Mouse (Mus musculus) limb, embryonic 13.5 days (tissue): ENCODE measurements around the gene Prkcd. TPM values are rescaled to one million over a fixed set of nuclear protein-coding genes. Genes with fewer than 3 reads are reported as not detected.

Source experiments
- ATAC-seq: fragments of 200-750 bp; cut with Nextera tagmentation; 2 replicates; pipeline ENCODE4 v1.8.0; 2017; ENCODE audit warnings: low read depth, moderate number of reproducible peaks, moderate TSS enrichment; ENCODE audit not compliant: low FRiP score
- H3K27ac ChIP-seq: fragments of 300-500 bp; sonication (generic); 2 replicates; pipeline ENCODE4 v1.5.1; 2015; ENCODE audit warnings: inconsistent platforms, mild to moderate bottlenecking, moderate library complexity
- H3K27me3 ChIP-seq: fragments of 300-500 bp; sonication (generic); 2 replicates; pipeline ENCODE4 v1.6.1; 2015; ENCODE audit warnings: mild to moderate bottlenecking, inconsistent platforms
- H3K36me3 ChIP-seq: fragments of 300-500 bp; sonication (generic); 2 replicates; pipeline ENCODE4 v1.6.1; 2015; ENCODE audit warnings: inconsistent platforms, mild to moderate bottlenecking, moderate library complexity
- H3K4me1 ChIP-seq: fragments of 300-500 bp; sonication (generic); 2 replicates; pipeline ENCODE4 v1.6.1; 2015; ENCODE audit warnings: inconsistent platforms
- H3K4me2 ChIP-seq: fragments of 300-500 bp; sonication (generic); replicated peaks from 2 replicates; pipeline ENCODE4 v1.6.1; 2015; ENCODE audit warnings: inconsistent platforms, mild to moderate bottlenecking, moderate library complexity
- H3K4me3 ChIP-seq: fragments of 300-500 bp; sonication (generic); 2 replicates; pipeline ENCODE4 v1.5.1; 2015; ENCODE audit warnings: moderate library complexity, mild to moderate bottlenecking, inconsistent platforms
- H3K9ac ChIP-seq: fragments of 300-500 bp; sonication (generic); 2 replicates; pipeline ENCODE4 v1.6.1; 2015; ENCODE audit warnings: mild to moderate bottlenecking, inconsistent platforms
- H3K9me3 ChIP-seq: fragments of 300-500 bp; sonication (generic); 2 replicates; pipeline ENCODE4 v1.6.1; 2016; ENCODE audit warnings: inconsistent platforms
- WGBS: fragments of 180-500 bp; shearing (Covaris S2); methylation state at CpG from one replicate; pipeline ENCODE4 v1.1.7; 2015; 5-methylcytosine and 5-hydroxymethylcytosine counted together
- polyA plus RNA-seq: library from polyadenylated mRNA; unstranded; fragments of >200 nt; fragmentation: Nextera tagmentation; extraction: Ambion mirVana; gene quantifications from 2 replicates; pipeline ENCODE4 v1.2.1, GENCODE M21; 2015

Gene Prkcd
- polyA plus RNA-seq, 1 experiment from 2014 or later, result 58.5 TPM

DNA sequence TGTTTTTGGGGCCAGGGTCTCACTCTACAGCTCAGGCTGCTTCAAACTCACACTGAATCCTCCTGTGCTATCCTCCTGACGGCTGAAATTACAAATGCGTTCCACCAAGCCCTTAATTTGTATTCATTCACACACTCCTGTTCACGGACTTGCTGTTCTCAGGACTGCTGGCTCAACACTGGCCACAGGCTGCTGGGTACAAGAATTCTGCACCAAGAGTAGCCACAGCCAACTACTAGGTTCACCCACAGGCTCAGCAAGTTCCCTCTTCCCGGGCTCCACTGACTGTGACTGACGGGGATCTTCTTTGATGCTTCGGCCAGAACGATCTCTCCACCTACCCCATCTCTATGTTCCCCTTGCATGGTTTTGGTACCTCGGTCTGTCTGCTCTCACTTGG lies 23.7 kb upstream of the Prkcd start:
- Histone ChIP-seq H3K27ac (no peak overlapping the region), H3K27me3 (no peaks in the 10 kb centered on the region), H3K4me3 (no peak overlapping the region), H3K9ac (no peak overlapping the region), H3K9me3 (no peaks in the 10 kb centered on the region), H3K4me2 (no peak overlapping the region), H3K4me1 (peaks cover 5% of the 10 kb centered on the region; the same call in 1 of the 2 replicates), H3K36me3 (no peaks in the 10 kb centered on the region)
- ATAC-seq, result no peak
- 79% methylated on average over 8 of the region's 8 CpGs for WGBS

DNA sequence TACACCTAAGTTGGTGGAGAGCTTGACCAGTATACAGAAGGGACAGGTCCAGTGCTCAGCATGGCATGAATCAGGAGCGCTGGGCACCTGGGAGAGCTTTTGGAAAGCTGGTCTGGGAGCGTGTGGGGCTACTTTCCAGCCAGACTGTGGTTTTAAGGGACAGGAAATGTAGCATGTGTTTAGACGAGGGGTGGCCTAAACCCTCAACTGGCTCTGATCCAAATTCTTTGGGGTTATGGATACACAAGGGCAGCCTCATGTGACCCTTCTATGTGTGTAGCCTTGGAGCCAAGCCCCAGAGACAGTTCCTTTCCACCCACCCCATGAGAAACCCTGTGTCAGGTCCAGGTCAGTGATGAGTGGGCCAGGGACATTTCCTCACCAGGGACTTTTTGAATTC lies 22.5 kb upstream of the Prkcd start:
- no peak for ATAC-seq
- no peaks in the 10 kb centered on the region for H3K27me3 ChIP-seq
- H3K9ac ChIP-seq, result no peak overlapping the region
- H3K4me3 ChIP-seq, result no peak overlapping the region
- WGBS, result 51% methylated on average over 3 of the region's 3 CpGs
- no peak overlapping the region for H3K27ac ChIP-seq
- no peaks in the 10 kb centered on the region for H3K36me3 ChIP-seq
- H3K4me1 ChIP-seq, result peaks cover under 1% of the 10 kb centered on the region; the same call in 1 of the 2 replicates
- no peak overlapping the region for H3K4me2 ChIP-seq
- no peaks in the 10 kb centered on the region for H3K9me3 ChIP-seq

DNA sequence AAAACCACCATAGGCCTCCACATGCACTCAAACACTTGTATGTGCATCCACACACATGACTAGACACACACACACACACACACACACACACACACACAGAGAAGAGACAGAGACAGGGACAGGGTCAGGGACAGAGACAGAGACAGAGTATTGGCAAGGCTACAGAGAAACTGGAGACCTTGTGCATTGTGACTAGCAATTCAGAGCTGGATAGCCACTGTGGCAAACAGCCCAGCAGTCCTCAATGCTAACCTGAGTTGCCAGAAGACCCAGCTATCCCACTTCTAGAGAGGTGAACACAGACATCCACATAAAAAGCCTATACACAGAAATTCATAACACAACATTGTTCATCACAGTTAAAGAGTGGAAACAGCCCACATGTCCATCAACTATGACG lies 20.5 kb upstream of the Prkcd start:
- WGBS, result 89% methylated on average over 1 of the region's 1 CpGs

DNA sequence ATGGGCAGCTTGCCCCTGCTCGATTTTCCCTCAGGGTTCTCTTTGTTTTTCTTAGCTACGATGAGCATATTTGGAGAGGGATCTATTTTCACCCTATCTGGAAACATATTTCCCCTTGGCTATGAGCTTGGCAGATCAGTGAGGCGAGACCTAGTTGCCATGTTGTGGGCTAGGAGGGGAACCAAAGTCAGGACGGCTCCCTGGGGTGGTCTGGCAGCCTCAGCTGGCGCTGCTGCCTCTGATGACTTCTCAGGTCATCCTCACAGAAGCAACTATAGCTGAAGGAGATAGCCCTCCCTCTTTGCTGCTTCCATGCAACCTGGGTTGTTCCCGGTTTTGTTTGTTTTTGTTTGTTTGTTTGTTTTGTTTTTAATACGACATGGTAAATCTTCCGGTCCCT lies 19.1 kb upstream of the Prkcd start:
- no peak for ATAC-seq
- H3K4me1 ChIP-seq, result 0 out of 2 replicates have a peak, but pooled peaks cover 2% of the 10 kb centered on the region
- H3K36me3 ChIP-seq, result no peaks in the 10 kb centered on the region
- H3K9ac ChIP-seq, result no peak overlapping the region
- H3K27ac ChIP-seq, result no peak overlapping the region
- WGBS, result 61% methylated on average over 8 of the region's 8 CpGs
- H3K4me2 ChIP-seq, result no peak overlapping the region
- H3K9me3 ChIP-seq, result no peaks in the 10 kb centered on the region
- H3K4me3 ChIP-seq, result no peak overlapping the region
- H3K27me3 ChIP-seq, result no peaks in the 10 kb centered on the region

More for the DNA sequence above, 20.5 kb upstream of the Prkcd start:
- H3K4me3 ChIP-seq, result no peak overlapping the region
- no peak for ATAC-seq
- H3K36me3 ChIP-seq, result no peaks in the 10 kb centered on the region
- H3K4me2 ChIP-seq, result no peak overlapping the region
- H3K27ac ChIP-seq, result no peak overlapping the region
- no peaks in the 10 kb centered on the region for H3K27me3 ChIP-seq
- H3K4me1 ChIP-seq, result no peaks in the 10 kb centered on the region
- H3K9me3 ChIP-seq, result no peaks in the 10 kb centered on the region
- H3K9ac ChIP-seq, result no peak overlapping the region

DNA sequence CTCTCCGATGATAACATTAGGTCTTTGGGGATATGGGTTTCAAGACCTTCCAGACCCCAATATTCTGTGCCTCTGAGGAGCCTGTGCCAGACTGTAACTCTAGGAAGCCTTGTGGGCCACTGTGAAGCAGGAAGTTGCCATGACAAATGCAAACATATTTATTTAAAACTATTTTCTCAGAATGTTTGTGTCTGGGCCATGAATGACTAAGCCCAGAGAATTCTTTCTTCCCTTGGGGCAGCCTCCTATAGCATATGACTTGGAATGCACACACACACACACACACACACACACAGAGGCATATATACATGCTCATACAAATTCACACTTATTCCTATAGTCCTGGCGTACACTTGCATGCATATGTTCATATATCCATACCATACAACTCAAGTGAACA lies 18.0 kb upstream of the Prkcd start:
- no peak for ATAC-seq
- Histone ChIP-seq H3K27ac (no peak overlapping the region), H3K9ac (no peak overlapping the region), H3K27me3 (no peaks in the 10 kb centered on the region), H3K36me3 (no peaks in the 10 kb centered on the region), H3K9me3 (no peaks in the 10 kb centered on the region), H3K4me3 (no peak overlapping the region), H3K4me2 (no peak overlapping the region), H3K4me1 (0 out of 2 replicates have a peak, but pooled peaks cover 2% of the 10 kb centered on the region)
- 87% methylated on average over 2 of the region's 2 CpGs for whole genome bisulfite sequencing

DNA sequence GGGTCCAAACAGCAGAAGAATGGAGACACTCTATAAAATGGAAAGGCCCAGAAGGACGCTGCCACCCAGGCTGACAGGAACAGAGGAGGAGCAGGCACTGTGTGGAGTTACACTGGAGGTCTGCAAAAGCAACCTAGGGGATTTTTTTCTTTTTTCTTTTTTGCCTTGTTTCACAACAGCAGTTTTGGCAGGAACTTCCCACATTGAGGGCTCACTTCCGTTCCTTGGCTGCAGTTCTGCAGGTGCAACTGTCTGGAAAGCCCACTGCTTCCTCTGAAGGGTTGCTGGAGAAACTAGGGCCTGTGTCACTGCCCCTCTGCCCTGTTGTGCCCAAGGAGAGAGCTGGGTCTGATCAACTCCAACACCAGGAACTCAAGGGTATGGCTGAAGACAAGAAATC lies 15.7 kb upstream of the Prkcd start:
- Histone ChIP-seq H3K27ac (no peak overlapping the region), H3K9ac (no peak overlapping the region), H3K4me1 (peaks cover 16% of the 10 kb centered on the region), H3K4me2 (no peak overlapping the region), H3K36me3 (no peaks in the 10 kb centered on the region), H3K27me3 (no peaks in the 10 kb centered on the region), H3K4me3 (no peak overlapping the region), H3K9me3 (no peaks in the 10 kb centered on the region)
- ATAC-seq, result no peak
- 68% methylated on average over 2 of the region's 2 CpGs for WGBS

DNA sequence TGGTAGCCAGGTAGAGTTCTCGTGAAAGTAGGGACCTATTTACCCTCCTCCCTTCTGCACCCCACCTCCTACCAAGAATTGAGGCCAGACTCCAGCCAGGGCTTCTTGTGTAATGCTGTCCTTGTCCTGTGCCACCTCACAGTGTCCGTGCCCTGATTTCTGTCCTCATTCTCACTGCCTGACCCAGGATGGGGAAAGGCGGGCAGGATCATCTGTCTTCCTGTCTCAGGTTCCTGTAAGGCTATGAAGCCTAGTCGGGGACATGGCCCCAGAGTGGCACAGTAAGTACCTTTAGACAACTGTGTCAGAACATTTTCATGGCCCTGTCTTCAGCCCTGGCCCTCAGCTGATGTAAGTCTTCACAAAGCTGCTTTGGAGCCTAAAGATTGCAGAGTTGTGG lies 12.7 kb upstream of the Prkcd start:
- Histone ChIP-seq H3K9ac (no peak overlapping the region), H3K4me2 (no peak overlapping the region), H3K27ac (no peak overlapping the region), H3K36me3 (no peaks in the 10 kb centered on the region), H3K4me3 (no peak overlapping the region), H3K27me3 (no peaks in the 10 kb centered on the region), H3K9me3 (no peaks in the 10 kb centered on the region), H3K4me1 (peaks cover 22% of the 10 kb centered on the region)
- no peak for ATAC-seq
- whole genome bisulfite sequencing, result 73% methylated on average over 4 of the region's 4 CpGs

DNA sequence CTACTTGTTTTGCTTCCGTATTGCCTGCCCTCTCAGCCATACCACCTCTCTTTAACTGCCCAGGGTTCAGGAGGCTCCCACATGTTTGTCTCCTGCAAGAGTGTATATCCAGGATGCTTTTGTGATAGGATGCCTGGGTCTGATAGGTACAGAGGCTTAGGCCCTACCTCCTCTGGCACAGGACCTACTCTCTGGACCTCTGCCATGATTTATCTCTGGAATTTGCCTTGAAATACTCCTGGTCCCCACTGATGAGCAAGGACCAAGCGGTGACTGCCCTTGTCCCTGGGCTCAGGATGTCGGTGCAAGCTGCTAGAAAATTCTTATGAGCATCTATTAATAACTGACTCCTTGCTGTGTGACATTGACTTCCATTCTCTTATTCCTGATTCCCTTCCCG lies 12.0 kb upstream of the Prkcd start:
- Histone ChIP-seq H3K9me3 (no peaks in the 10 kb centered on the region), H3K9ac (no peak overlapping the region), H3K4me2 (no peak overlapping the region), H3K4me1 (peaks cover 22% of the 10 kb centered on the region), H3K27me3 (no peaks in the 10 kb centered on the region), H3K27ac (no peak overlapping the region), H3K36me3 (no peaks in the 10 kb centered on the region), H3K4me3 (no peak overlapping the region)
- 92% methylated on average over 4 of the region's 4 CpGs for WGBS
- ATAC-seq, result no peak

DNA sequence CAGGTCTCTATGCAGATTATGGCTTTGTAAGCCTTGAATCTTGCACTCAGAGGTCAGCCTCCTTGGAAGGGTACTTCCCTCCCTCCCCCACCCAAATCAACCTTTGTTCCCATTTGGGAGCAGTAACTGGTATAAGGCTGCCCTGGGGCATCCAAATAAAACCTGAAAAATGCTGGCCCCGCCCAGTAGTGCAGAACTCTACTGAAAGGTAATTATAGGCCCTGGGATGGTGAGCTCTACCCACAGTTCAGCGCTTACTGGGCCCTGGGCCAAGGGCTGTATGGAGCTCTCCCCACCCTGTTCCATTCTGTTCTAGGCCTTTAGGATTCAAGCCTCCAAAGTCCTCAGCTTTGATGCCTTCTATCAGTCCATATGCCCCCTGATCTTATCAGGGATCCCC lies 11.1 kb upstream of the Prkcd start:
- Histone ChIP-seq H3K27ac (peak overlapping the region; percentile 56; the same call in 1 of the 2 replicates), H3K4me2 (no peak overlapping the region), H3K9me3 (no peaks in the 10 kb centered on the region), H3K36me3 (no peaks in the 10 kb centered on the region), H3K4me3 (no peak overlapping the region), H3K9ac (no peak overlapping the region), H3K4me1 (peaks cover 22% of the 10 kb centered on the region), H3K27me3 (no peaks in the 10 kb centered on the region)
- ATAC-seq, result peak; percentile 87
- WGBS, result 45% methylated on average over 2 of the region's 2 CpGs

DNA sequence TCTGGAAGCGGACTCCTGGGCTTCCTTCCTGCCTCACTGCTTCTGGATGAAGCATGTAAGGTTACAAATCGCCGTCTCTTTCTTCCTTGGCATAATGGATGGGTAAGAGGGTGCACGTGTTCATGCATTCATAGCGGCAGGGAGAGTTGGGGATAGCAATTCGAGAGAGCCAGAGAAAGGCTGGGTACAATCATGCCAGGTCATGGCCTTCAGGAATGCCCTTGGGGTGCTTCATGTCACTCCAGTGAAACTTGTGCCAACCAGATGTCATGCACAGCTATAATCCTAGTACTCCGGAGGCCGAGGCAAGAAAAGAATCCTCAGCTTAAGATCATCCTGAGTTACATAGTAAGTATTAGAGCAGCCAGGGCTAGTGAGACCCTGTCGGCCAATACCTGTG lies 10.5 kb upstream of the Prkcd start:
- H3K27me3 ChIP-seq, result no peaks in the 10 kb centered on the region
- no peak overlapping the region for H3K4me2 ChIP-seq
- H3K4me3 ChIP-seq, result no peak overlapping the region
- no peaks in the 10 kb centered on the region for H3K36me3 ChIP-seq
- 76% methylated on average over 9 of the region's 9 CpGs for WGBS
- H3K27ac ChIP-seq, result peak overlapping the region; percentile 56; the same call in 1 of the 2 replicates
- no peak overlapping the region for H3K9ac ChIP-seq
- ATAC-seq, result no peak
- no peaks in the 10 kb centered on the region for H3K9me3 ChIP-seq
- H3K4me1 ChIP-seq, result peaks cover 22% of the 10 kb centered on the region

DNA sequence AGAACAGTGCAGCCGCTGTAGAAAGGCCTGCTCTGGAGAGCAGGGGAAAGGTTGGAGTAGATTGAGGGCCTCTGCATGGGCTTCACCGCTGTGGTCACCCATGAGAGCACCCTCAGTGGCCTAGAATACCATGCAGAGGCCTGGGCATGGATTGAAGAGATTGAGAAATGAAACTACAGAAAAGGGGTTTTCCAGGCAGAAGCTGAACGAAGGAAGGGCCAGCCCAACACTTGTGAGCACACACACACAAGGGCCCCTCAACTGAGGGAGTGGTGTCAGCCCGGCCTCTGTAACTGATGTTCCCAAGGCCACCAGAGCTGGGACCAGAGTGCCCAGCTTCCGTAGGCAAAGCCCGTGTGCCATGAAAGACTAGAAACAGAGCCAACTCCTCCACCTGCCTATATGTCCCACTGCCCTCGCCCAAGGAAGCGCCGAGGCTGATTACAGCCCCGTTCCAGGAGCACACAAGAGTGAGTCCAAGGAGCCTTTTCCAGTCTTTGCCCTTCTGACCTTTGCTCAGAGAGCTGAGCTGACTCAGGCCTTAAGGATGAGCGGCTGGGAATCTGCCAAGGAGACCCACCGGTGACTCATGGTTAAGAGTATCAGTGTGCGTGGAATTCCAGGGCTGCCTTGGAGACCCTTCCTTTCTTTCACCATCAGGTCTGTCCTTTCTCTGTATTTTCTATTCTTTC lies 9.4 kb upstream of the Prkcd start:
- H3K36me3 ChIP-seq, result no peaks in the 10 kb centered on the region
- peaks cover 22% of the 10 kb centered on the region for H3K4me1 ChIP-seq
- no peak overlapping the region for H3K4me3 ChIP-seq
- no peak overlapping the region for H3K9ac ChIP-seq
- H3K9me3 ChIP-seq, result no peaks in the 10 kb centered on the region
- no peak overlapping the region for H3K27ac ChIP-seq
- H3K4me2 ChIP-seq, result no peak overlapping the region
- H3K27me3 ChIP-seq, result no peaks in the 10 kb centered on the region
- WGBS, result 88% methylated on average over 13 of the region's 13 CpGs
- ATAC-seq, result no peak

DNA sequence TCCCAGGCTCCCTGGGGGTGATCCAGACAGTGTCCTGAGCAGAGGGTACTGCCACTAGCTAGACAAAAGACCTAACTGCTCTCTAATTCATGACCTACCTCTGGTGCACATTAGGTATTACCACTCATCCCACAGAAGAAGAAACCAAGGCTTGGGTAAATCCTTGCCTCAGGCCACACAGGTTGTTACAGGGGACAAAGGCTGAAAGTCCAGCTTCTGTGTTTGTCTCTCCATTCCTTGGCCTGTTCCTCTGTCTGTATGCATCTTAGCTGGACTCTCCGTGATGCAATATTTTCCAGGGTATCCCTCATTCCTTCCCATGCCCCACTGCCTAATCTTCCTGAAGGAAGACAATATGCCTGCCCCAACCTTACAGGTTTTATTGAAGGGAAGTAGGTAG lies 8.4 kb upstream of the Prkcd start:
- no peaks in the 10 kb centered on the region for H3K36me3 ChIP-seq
- 83% methylated on average over 1 of the region's 1 CpGs for WGBS
- H3K4me1 ChIP-seq, result peaks cover 19% of the 10 kb centered on the region
- ATAC-seq, result no peak
- H3K4me2 ChIP-seq, result no peak overlapping the region
- no peak overlapping the region for H3K4me3 ChIP-seq
- H3K27ac ChIP-seq, result no peak overlapping the region
- H3K9ac ChIP-seq, result no peak overlapping the region; the same call in 1 of the 2 replicates
- H3K9me3 ChIP-seq, result no peaks in the 10 kb centered on the region
- H3K27me3 ChIP-seq, result no peaks in the 10 kb centered on the region

DNA sequence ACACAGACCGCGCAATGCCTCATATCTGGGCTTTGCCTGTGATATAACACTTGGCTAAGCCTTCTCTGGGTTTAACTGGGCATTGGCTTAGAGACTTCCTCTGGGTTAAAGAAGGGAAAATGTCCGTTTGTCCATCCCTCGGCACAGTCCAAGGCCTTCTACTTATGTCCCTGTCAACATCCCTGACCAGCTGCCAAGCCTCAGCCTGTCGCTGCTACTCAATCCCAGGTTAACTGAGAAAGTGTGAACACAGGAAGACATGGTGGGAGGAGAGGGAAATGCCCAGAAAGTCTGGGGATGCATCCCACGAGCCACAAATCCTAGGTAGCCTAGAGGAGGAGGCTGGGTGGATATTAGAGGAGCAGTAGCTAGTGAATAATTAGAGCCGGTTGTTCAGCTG lies 7.7 kb upstream of the Prkcd start:
- H3K9me3 ChIP-seq, result no peaks in the 10 kb centered on the region
- H3K4me2 ChIP-seq, result no peak overlapping the region
- peaks cover 19% of the 10 kb centered on the region for H3K4me1 ChIP-seq
- no peak for ATAC-seq
- no peak overlapping the region for H3K9ac ChIP-seq
- no peaks in the 10 kb centered on the region for H3K27me3 ChIP-seq
- H3K4me3 ChIP-seq, result no peak overlapping the region
- no peak overlapping the region for H3K27ac ChIP-seq
- no peaks in the 10 kb centered on the region for H3K36me3 ChIP-seq
- WGBS, result 60% methylated on average over 7 of the region's 7 CpGs
